Mouse (Mus musculus): ENCODE data around the gene Plin4. TPM values are rescaled to one million over a fixed set of nuclear protein-coding genes. Genes with fewer than 3 reads are reported as not detected.

The Plin4 gene
- 0.04 TPM in 2 replicates for total RNA-seq (2012; rRNA removed)
- not detected in 2 replicates for total RNA-seq (2014; rRNA removed)
- 0.04 TPM in 1 of 2 replicates, not detected in the other for polyA plus RNA-seq (2012; ENCODE audit: insufficient read length, low read depth)

GRCm38 (mm10) chr17:56109219-56110051 is at the start of gene Plin4:
TSS of gene Plin4 (minus strand) at chr17:56109803.
- Histone ChIP-seq H3K79me2 (replicated peaks; ENCODE audit: control insufficient read depth, extremely low read depth, insufficient read depth, poor library complexity, severe bottlenecking) (no peaks in the 10 kb centered on the region), H3K27me3 (replicated peaks) (no peaks in the 10 kb centered on the region), H3K27ac (ENCODE audit: insufficient read depth, low read depth) (no peak within 1 kb of the TSS), H3K4me2 (ENCODE audit: insufficient read depth, low read depth, poor library complexity, severe bottlenecking) (no peak within 1 kb of the TSS), H3K9me3 (replicated peaks; ENCODE audit: low read length) (no peaks in the 10 kb centered on the region), H3K36me3 (replicated peaks in 1 of 2; ENCODE audit: control insufficient read depth in 1 of 2, insufficient read depth in 1 of 2, low read length in 1 of 2) (peaks cover 0 to 39% of the 10 kb centered on the region in 2 experiments), H3K4me1 (ENCODE audit: control insufficient read depth in 1 of 2, insufficient read depth in 2 of 2) (0 out of 4 replicates have a peak, but pooled peaks cover 0 to 2% of the 10 kb centered on the region in 2 experiments), H3K4me3 (replicated peaks in 1 of 3; ENCODE audit: low read depth in 2 of 3, low read length in 2 of 3, poor library complexity in 1 of 3) (no peak within 1 kb of the TSS), H3K9ac (ENCODE audit: insufficient read depth, low read depth) (no peak within 1 kb of the TSS)
- no peak for DNase-seq (ENCODE audit: extremely low read depth)
- dilution Hi-C loops (cut with MboI; ENCODE audit: extremely low pct_ligation_motif_present, extremely low pct_unique_long_range_greater_than_20kb, low sequenced_read_pairs) (no loop called here), in situ Hi-C loops (cut with MboI; ENCODE audit: low pct_ligation_motif_present, low pct_unique_long_range_greater_than_20kb, low sequenced_read_pairs) (no loop called here)
- no peak for TF ChIP-seq E2F4 (IDR thresholded peaks at IDR 0.05; ENCODE audit: insufficient replicate concordance, low read depth, low read length)
- TF ChIP-seq SMC3 (IDR thresholded peaks at IDR 0.05; ENCODE audit: low read depth, low read length), result no peak
- no peak for TF ChIP-seq PAX5 (IDR thresholded peaks at IDR 0.05; ENCODE audit: low read length)
- TF ChIP-seq SIN3A (IDR thresholded peaks at IDR 0.05; ENCODE audit: low read length), result no peak
- no peak for TF ChIP-seq RCOR1 (conservative IDR thresholded peaks at IDR 0.05; ENCODE audit: low read depth, low read length)
- no peak for TF ChIP-seq ZC3H11A (IDR thresholded peaks at IDR 0.05; ENCODE audit: low read depth, low read length)
- TF ChIP-seq NELFE (IDR thresholded peaks at IDR 0.05; ENCODE audit: low read depth, low read length), result no peak
- TF ChIP-seq USF1 (IDR thresholded peaks at IDR 0.05; ENCODE audit: low read depth, low read length), result no peak
- TF ChIP-seq POLR2A (IDR thresholded peaks at IDR 0.05; ENCODE audit: low read depth, low read length), result no peak
- no peak for TF ChIP-seq CHD1 (IDR thresholded peaks at IDR 0.05; ENCODE audit: low read depth, low read length)

DNA sequence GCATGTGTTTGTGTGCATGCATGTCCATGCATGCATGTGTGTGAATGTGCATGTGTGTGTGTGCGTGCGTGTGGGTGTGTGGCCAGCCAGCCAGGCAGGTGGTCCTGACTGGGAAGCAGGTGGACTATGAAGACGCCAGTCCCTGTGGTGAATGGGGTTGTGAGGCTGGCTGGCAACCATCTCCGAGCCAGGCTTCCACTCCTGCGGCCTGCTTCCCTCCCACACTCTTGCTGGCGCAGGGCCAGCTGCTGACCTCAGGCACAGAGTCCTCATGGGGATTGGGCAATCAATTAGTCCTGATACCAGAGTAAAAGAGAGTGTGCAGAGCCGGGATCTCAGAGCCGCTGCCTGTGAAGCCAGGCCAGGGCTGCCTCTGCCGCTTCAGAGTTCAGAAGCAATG is 44.0 kb upstream of the Plin4 start:
- Histone ChIP-seq H3K9ac (ENCODE audit: insufficient read depth, low read depth) (no peak overlapping the region), H3K4me1 (ENCODE audit: control insufficient read depth in 1 of 2, insufficient read depth in 2 of 2) (peaks cover 14 to 24% of the 10 kb centered on the region in 2 experiments), H3K4me2 (ENCODE audit: insufficient read depth, low read depth, poor library complexity, severe bottlenecking) (no peak overlapping the region), H3K79me2 (replicated peaks; ENCODE audit: control insufficient read depth, extremely low read depth, insufficient read depth, poor library complexity, severe bottlenecking) (no peaks in the 10 kb centered on the region), H3K9me3 (replicated peaks; ENCODE audit: low read length) (no peaks in the 10 kb centered on the region), H3K27ac (ENCODE audit: insufficient read depth, low read depth) (no peak overlapping the region), H3K36me3 (replicated peaks in 1 of 2; ENCODE audit: control insufficient read depth in 1 of 2, insufficient read depth in 1 of 2, low read length in 1 of 2) (no peaks in the 10 kb centered on the region), H3K27me3 (replicated peaks) (peaks cover 98% of the 10 kb centered on the region), H3K4me3 (replicated peaks in 1 of 3; ENCODE audit: low read depth in 2 of 3, low read length in 2 of 3, poor library complexity in 1 of 3) (no peak overlapping the region)
- DNase-seq (ENCODE audit: extremely low read depth), result no peak
- in situ Hi-C loops (cut with MboI; ENCODE audit: low pct_ligation_motif_present, low pct_unique_long_range_greater_than_20kb, low sequenced_read_pairs) (no loop called here), dilution Hi-C loops (cut with MboI; ENCODE audit: extremely low pct_ligation_motif_present, extremely low pct_unique_long_range_greater_than_20kb, low sequenced_read_pairs) (no loop called here)
- TF ChIP-seq GABPA (IDR thresholded peaks at IDR 0.05; ENCODE audit: insufficient replicate concordance, low read depth, low read length) (no peak), MAX (IDR thresholded peaks at IDR 0.05; ENCODE audit: low read length) (no peak)

- no peak overlapping the region for H3K27ac ChIP-seq (ENCODE audit: insufficient read depth, low read depth)
- no peaks in the 10 kb centered on the region for H3K36me3 ChIP-seq (replicated peaks in 1 of 2; ENCODE audit: control insufficient read depth in 1 of 2, insufficient read depth in 1 of 2, low read length in 1 of 2)
- dilution Hi-C loops (cut with MboI; ENCODE audit: extremely low pct_ligation_motif_present, extremely low pct_unique_long_range_greater_than_20kb, low sequenced_read_pairs), result no loop called here
- no peak overlapping the region for H3K4me2 ChIP-seq (ENCODE audit: insufficient read depth, low read depth, poor library complexity, severe bottlenecking)
- H3K27me3 ChIP-seq (replicated peaks), result peaks cover 95% of the 10 kb centered on the region
- peaks cover 28 to 56% of the 10 kb centered on the region in 2 experiments for H3K4me1 ChIP-seq (ENCODE audit: control insufficient read depth in 1 of 2, insufficient read depth in 2 of 2)
- no peaks in the 10 kb centered on the region for H3K9me3 ChIP-seq (replicated peaks; ENCODE audit: low read length)
- no peak overlapping the region for H3K9ac ChIP-seq (ENCODE audit: insufficient read depth, low read depth)
- in situ Hi-C loops (cut with MboI; ENCODE audit: low pct_ligation_motif_present, low pct_unique_long_range_greater_than_20kb, low sequenced_read_pairs), result no loop called here
- H3K79me2 ChIP-seq (replicated peaks; ENCODE audit: control insufficient read depth, extremely low read depth, insufficient read depth, poor library complexity, severe bottlenecking), result no peaks in the 10 kb centered on the region
- no peak overlapping the region for H3K4me3 ChIP-seq (replicated peaks in 1 of 3; ENCODE audit: low read depth in 2 of 3, low read length in 2 of 3, poor library complexity in 1 of 3)
- TF ChIP-seq BHLHE40 (IDR thresholded peaks at IDR 0.05; ENCODE audit: low read depth, low read length) (peak; percentile 58), MAFK (IDR thresholded peaks at IDR 0.05; ENCODE audit: insufficient replicate concordance, low read length) (no peak), TCF12 (IDR thresholded peaks at IDR 0.05; ENCODE audit: low read depth, low read length) (peak; percentile 53; the same call in 1 of the 2 replicates)
- DNase-seq (ENCODE audit: extremely low read depth), result no peak
These were observed 40.3 kb upstream of the Plin4 start for GRCm38 (mm10) chr17:56149897-56150296.
